Mouse (Mus musculus) heart, postnatal 0 days (tissue): ENCODE measurements around the gene Cops9.

Source experiments
- CTCF ChIP-seq: IDR thresholded peaks from 2 replicates; pipeline ENCODE4 v1.5.1; 2016; ENCODE audit warnings: antibody characterized with exemption, control low read depth, low read depth
- EP300 ChIP-seq: IDR thresholded peaks from 2 replicates; pipeline ENCODE4 v1.6.1; 2016; ENCODE audit warnings: antibody characterized with exemption, low read depth

- TF ChIP-seq CTCF (no peak), EP300 (no peak)
Observed at GRCm38 (mm10) chr1:92634976-92635599, 6.7 kb downstream of the Cops9 start.
